Mouse (Mus musculus) C2C12 (cell line): ENCODE results near the gene Cxcr1. TPM values are rescaled to one million over a fixed set of nuclear protein-coding genes. Genes with fewer than 3 reads are reported as not detected.

ENCODE experiments used
- H3K27me3 ChIP-seq: one replicate; pipeline ENCODE4 v1.6.1; 2011; ENCODE audit not compliant: control insufficient read depth, insufficient read depth, insufficient read length
- H3K36me3 ChIP-seq: one replicate; pipeline ENCODE4 v1.6.1; 2011; ENCODE audit not compliant: control insufficient read depth, insufficient read depth
- H3K4me3 ChIP-seq: one replicate; pipeline ENCODE4 v1.5.1; 2011; ENCODE audit warnings: mild to moderate bottlenecking, control low read depth; ENCODE audit not compliant: poor library complexity, insufficient read depth, severe bottlenecking
- H3K79me2 ChIP-seq: one replicate; pipeline ENCODE4 v1.6.1; 2011; ENCODE audit not compliant: control insufficient read depth, insufficient read depth
- H3K79me3 ChIP-seq: one replicate; pipeline ENCODE4 v1.6.1; 2011; ENCODE audit warnings: low read depth, control low read depth
- H3ac ChIP-seq: one replicate; pipeline ENCODE3; 2011; ENCODE audit warnings: low read depth; ENCODE audit not compliant: control insufficient read depth, insufficient read length
- CEBPB ChIP-seq: IDR thresholded peaks from one replicate; pipeline ENCODE4 v1.6.1; 2011; ENCODE audit warnings: low read depth, mild to moderate bottlenecking, control low read depth, moderate library complexity
- CTCF ChIP-seq: IDR thresholded peaks from one replicate; pipeline ENCODE4 v1.5.1; 2011; ENCODE audit not compliant: control insufficient read depth, insufficient read depth, insufficient read length
- FOSL1 ChIP-seq: IDR thresholded peaks from one replicate; pipeline ENCODE4 v1.8.0; 2011; ENCODE audit warnings: mild to moderate bottlenecking, low read length; ENCODE audit not compliant: poor library complexity, insufficient read depth, severe bottlenecking
- MAX ChIP-seq: IDR thresholded peaks from one replicate; pipeline ENCODE4 v1.6.1; 2011; ENCODE audit warnings: mild to moderate bottlenecking, control low read depth
- MYOD1 ChIP-seq: IDR thresholded peaks from one replicate; pipeline ENCODE4 v1.6.1; 2011; ENCODE audit warnings: low read depth; ENCODE audit not compliant: control insufficient read depth, insufficient read length
- MYOG ChIP-seq: IDR thresholded peaks from one replicate; pipeline ENCODE4 v1.6.1; 2011; ENCODE audit not compliant: control insufficient read depth, insufficient read length; ENCODE audit errors: extremely low read depth
- USF1 ChIP-seq: IDR thresholded peaks from one replicate; pipeline ENCODE4 v1.6.1; 2011; ENCODE audit warnings: low read depth, mild to moderate bottlenecking, control low read depth, moderate library complexity
- polyA plus RNA-seq: library from polyadenylated mRNA; unstranded; fragments of >200 nt; fragmentation: generic; extraction: Trizol; gene quantifications from one replicate; pipeline ENCODE4 v1.2.1, GENCODE M21; 2012; ENCODE audit warnings: missing spikeins

The Cxcr1 gene
- polyA plus RNA-seq, 1 experiment = not detected

DNA sequence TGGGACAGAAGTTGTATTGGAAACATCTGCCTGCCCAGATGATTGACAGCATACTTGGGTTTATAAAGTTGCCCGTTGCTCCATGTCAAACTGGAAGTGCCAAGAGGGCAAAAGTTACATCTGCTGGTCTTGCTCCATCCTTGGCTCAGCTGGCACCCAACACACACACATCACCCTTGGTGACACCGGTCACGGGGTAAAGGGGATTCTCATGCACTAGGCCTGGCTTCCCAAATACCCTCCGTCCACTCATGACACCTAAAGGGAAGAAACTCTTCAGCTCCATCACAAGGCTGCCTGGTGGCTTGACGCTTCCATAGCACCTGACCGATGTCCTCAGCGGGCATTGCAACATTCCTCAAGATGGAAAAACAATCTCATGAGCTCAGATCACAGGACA lies 4.0 kb downstream of the Cxcr1 start:
- Histone ChIP-seq H3K79me2 (no peaks in the 10 kb centered on the region), H3ac (no peak overlapping the region), H3K27me3 (peaks cover 22% of the 10 kb centered on the region), H3K36me3 (no peaks in the 10 kb centered on the region), H3K79me3 (no peaks in the 10 kb centered on the region), H3K4me3 (no peak overlapping the region)
- TF ChIP-seq CTCF (no peak), MYOD1 (no peak), CEBPB (no peak), USF1 (no peak), FOSL1 (no peak), MAX (no peak), MYOG (no peak)

DNA sequence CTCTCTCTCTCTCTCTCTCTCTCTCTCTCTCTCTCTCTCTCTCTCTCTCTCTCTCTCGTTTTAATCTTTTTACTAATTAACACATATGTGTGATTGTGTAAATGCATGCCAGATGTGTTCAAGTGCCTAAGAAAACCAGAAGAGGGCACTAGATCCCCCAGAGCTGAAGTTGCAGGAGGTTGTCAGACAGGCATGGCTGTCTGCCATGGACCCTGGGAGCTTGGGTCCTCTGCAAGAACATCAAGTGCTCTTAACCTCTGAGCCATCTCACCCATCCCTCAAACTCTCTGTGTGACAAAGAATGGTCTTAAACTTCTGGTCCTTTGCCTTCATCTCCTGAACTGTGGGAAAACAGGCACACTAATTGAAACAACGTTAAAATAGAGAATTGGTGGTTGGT lies 11.4 kb downstream of the Cxcr1 start:
- Histone ChIP-seq H3ac (no peak overlapping the region), H3K79me3 (no peaks in the 10 kb centered on the region), H3K36me3 (no peaks in the 10 kb centered on the region), H3K79me2 (no peaks in the 10 kb centered on the region), H3K4me3 (no peak overlapping the region), H3K27me3 (peaks cover 3% of the 10 kb centered on the region)
- no peak for TF ChIP-seq MAX
- no peak for TF ChIP-seq CTCF
- no peak for TF ChIP-seq CEBPB
- no peak for TF ChIP-seq MYOG
- TF ChIP-seq MYOD1 = no peak
- TF ChIP-seq FOSL1 = no peak
- no peak for TF ChIP-seq USF1

DNA sequence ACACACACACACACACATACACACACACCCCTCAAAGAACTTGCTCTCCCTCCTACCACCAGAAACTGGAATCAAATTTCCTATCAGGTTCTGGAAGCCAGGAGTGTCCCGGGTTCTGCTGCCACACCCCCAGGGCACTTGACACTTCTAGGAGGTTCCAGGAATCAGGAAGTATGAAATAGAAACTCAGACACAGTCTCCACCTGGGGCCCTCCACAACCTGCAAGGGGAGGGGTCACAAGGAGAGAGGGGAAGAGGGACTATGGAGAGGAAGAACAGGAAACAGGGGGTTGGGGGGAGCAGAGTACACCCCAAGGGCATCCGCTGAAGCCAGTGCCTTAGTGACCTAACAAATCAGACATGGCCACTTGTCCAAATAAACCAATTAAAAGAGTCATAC lies 13.0 kb downstream of the Cxcr1 start:
- TF ChIP-seq CTCF = no peak
- TF ChIP-seq MYOG = no peak
- TF ChIP-seq MYOD1 = no peak
- TF ChIP-seq USF1 = no peak
- no peak for TF ChIP-seq CEBPB
- TF ChIP-seq MAX = no peak
- no peak for TF ChIP-seq FOSL1
- no peaks in the 10 kb centered on the region for H3K79me2 ChIP-seq
- H3K79me3 ChIP-seq = no peaks in the 10 kb centered on the region
- H3K27me3 ChIP-seq = peaks cover 3% of the 10 kb centered on the region
- H3K36me3 ChIP-seq = no peaks in the 10 kb centered on the region
- no peak overlapping the region for H3ac ChIP-seq
- H3K4me3 ChIP-seq = no peak overlapping the region

DNA sequence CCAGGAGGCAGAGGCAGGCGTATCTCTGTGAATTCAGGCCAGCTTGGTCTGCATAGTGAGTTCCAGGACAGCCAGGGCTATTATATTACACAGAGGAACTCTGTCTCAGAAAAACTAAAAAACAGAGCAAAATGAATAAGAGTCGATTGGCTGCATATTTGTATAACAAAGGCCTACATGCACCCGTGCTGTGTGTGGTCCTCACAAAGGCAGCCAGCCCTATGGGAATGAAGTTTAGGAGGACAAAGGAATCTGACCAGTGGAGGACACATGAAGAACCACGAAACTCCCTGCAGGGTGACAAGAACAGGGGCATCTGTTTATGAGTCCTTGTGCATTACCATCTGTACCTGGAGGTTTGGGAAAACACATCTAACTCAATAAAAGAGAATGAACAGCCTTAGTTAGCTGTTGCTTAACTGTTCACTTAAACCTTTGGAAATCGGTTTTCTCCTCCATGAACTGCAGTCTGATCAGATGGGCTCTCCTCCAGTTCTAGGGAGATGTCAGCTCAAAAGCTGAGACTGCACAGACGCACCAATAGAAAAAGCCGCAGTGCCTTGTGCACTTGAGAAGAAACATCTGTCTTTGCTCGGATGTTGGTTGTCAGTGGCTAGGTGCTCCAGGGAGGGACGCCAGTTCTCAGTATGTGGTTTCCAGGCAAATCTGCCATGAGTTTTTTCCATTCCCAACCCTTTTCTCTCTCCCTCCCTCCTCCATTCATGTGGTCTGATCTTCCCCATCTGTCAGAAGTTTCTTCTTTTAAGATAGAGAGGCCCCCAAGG lies 14.6 kb downstream of the Cxcr1 start:
- no peaks in the 10 kb centered on the region for H3K79me2 ChIP-seq
- no peaks in the 10 kb centered on the region for H3K36me3 ChIP-seq
- no peaks in the 10 kb centered on the region for H3K79me3 ChIP-seq
- no peak for TF ChIP-seq MYOG
- no peak for TF ChIP-seq FOSL1
- TF ChIP-seq MAX = no peak
- TF ChIP-seq CEBPB = no peak
- TF ChIP-seq CTCF = no peak
- TF ChIP-seq USF1 = no peak
- H3K4me3 ChIP-seq = no peak overlapping the region
- no peak overlapping the region for H3ac ChIP-seq
- peaks cover 3% of the 10 kb centered on the region for H3K27me3 ChIP-seq

DNA sequence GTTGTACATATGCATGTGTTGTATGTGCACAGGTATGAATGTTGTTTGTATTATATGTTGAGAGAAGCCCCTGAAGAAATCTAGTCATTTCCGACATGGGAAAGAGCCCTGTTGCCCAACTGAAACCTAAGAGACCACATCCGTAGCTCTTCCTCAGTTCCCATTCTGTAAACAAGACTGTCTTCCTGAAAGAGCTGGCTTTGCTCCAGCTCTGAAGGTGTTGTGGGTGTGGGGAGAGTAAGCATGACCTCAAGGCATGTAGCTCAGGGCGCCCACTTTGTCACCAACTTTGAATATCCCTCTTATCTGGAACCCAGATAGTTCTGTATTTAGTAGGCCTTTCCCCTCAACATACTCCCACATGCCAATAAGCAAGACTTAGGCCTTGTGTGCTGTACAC lies 15.8 kb downstream of the Cxcr1 start:
- Histone ChIP-seq H3K36me3 (no peaks in the 10 kb centered on the region), H3K79me2 (no peaks in the 10 kb centered on the region), H3K79me3 (no peaks in the 10 kb centered on the region), H3K27me3 (peaks cover 3% of the 10 kb centered on the region), H3ac (no peak overlapping the region), H3K4me3 (no peak overlapping the region)
- no peak for TF ChIP-seq CEBPB

DNA sequence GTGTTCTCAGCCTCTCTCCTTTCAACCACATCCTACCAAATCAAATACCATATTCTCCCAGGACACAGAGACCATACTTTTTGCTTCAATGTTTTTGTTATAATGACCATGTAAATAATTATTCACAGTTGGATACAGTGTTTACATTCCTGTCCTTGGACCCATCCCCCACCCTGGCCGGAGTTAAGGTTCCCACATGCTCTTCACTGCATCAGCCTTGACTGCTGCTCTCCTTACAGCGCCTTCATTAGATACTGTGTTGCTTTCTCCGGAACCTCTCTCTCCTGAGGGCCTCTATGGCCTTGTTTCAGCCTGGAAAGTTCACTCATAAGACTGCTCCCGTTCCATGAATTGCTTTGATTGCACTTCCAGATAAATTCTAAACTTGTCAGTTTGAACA lies 18.7 kb downstream of the Cxcr1 start:
- no peaks in the 10 kb centered on the region for H3K79me2 ChIP-seq
- H3ac ChIP-seq = no peak overlapping the region
- peaks cover 1% of the 10 kb centered on the region for H3K27me3 ChIP-seq
- H3K4me3 ChIP-seq = no peak overlapping the region
- TF ChIP-seq CTCF = no peak
- no peaks in the 10 kb centered on the region for H3K36me3 ChIP-seq
- H3K79me3 ChIP-seq = no peaks in the 10 kb centered on the region
